Mouse (Mus musculus) embryonic facial prominence, embryonic 12.5 days (tissue): ENCODE data around the gene Zfp82. TPM values are rescaled to one million over a fixed set of nuclear protein-coding genes. Genes with fewer than 3 reads are reported as not detected.
A peak's percentile ranks its signal among the peaks of the same experiment; 100 is the strongest.

Experiments used
- ATAC-seq: fragments of 200-750 bp; cut with Nextera tagmentation; 2 replicates; pipeline ENCODE4 v1.8.0; 2017; ENCODE audit not compliant: insufficient number of reproducible peaks, insufficient read depth, low FRiP score, low TSS enrichment
- H3K27ac ChIP-seq: fragments of 300-500 bp; sonication (generic); 2 replicates; pipeline ENCODE4 v1.5.1; 2016; ENCODE audit warnings: mild to moderate bottlenecking
- H3K27me3 ChIP-seq: fragments of 300-500 bp; sonication (generic); 2 replicates; pipeline ENCODE4 v1.6.1; 2016; ENCODE audit warnings: mild to moderate bottlenecking, moderate library complexity
- H3K36me3 ChIP-seq: fragments of 300-500 bp; sonication (generic); 2 replicates; pipeline ENCODE4 v1.6.1; 2016; ENCODE audit warnings: mild to moderate bottlenecking
- H3K4me1 ChIP-seq: fragments of 300-500 bp; sonication (generic); 2 replicates; pipeline ENCODE4 v1.6.1; 2016
- H3K4me2 ChIP-seq: fragments of 300-500 bp; sonication (generic); replicated peaks from 2 replicates; pipeline ENCODE4 v1.6.1; 2016; ENCODE audit warnings: mild to moderate bottlenecking, moderate library complexity
- H3K4me3 ChIP-seq: fragments of 300-500 bp; sonication (generic); 2 replicates; pipeline ENCODE4 v1.5.1; 2016; ENCODE audit warnings: mild to moderate bottlenecking
- H3K9ac ChIP-seq: fragments of 300-500 bp; sonication (generic); 2 replicates; pipeline ENCODE4 v1.6.1; 2016; ENCODE audit warnings: mild to moderate bottlenecking, moderate library complexity
- H3K9me3 ChIP-seq: fragments of 300-500 bp; sonication (generic); 2 replicates; pipeline ENCODE4 v1.6.1; 2016; ENCODE audit warnings: mild to moderate bottlenecking, moderate library complexity
- WGBS: fragments of 180-500 bp; shearing (Covaris S2); methylation state at CpG from one replicate; pipeline ENCODE4 v1.1.7; 2016; 5-methylcytosine and 5-hydroxymethylcytosine counted together
- polyA plus RNA-seq: library from polyadenylated mRNA; unstranded; fragments of >200 nt; fragmentation: Nextera tagmentation; extraction: Ambion mirVana; gene quantifications from 2 replicates; pipeline ENCODE4 v1.2.1, GENCODE M21; 2016

The Zfp82 gene
- polyA plus RNA-seq, 1 experiment from 2014 or later: 7.7 TPM

- no peaks in the 10 kb centered on the region for H3K4me1 ChIP-seq
- no peak overlapping the region for H3K4me2 ChIP-seq
- H3K27ac ChIP-seq: no peak overlapping the region
- H3K27me3 ChIP-seq: no peaks in the 10 kb centered on the region
- 93% methylated on average over 12 of the region's 12 CpGs for WGBS
- H3K9me3 ChIP-seq: no peaks in the 10 kb centered on the region
- peaks cover 18% of the 10 kb centered on the region for H3K36me3 ChIP-seq
- H3K4me3 ChIP-seq: no peak overlapping the region
- no peak for ATAC-seq
- no peak overlapping the region for H3K9ac ChIP-seq
Observed at GRCm38 (mm10) chr7:30034331-30034730, 38.4 kb downstream of the Zfp82 start.

GRCm38 (mm10) chr7:30031379-30031778 is 41.3 kb downstream of the Zfp82 start:
- no peak for ATAC-seq
- WGBS: 87% methylated on average over 3 of the region's 3 CpGs
- Histone ChIP-seq H3K27ac (no peak overlapping the region), H3K9ac (no peak overlapping the region), H3K4me3 (no peak overlapping the region), H3K9me3 (no peaks in the 10 kb centered on the region), H3K36me3 (peaks cover 11% of the 10 kb centered on the region), H3K4me1 (0 out of 2 replicates have a peak, but pooled peaks cover 4% of the 10 kb centered on the region), H3K27me3 (no peaks in the 10 kb centered on the region), H3K4me2 (no peak overlapping the region)

- Histone ChIP-seq H3K27ac (0 out of 2 replicates have a peak overlapping the region, but pooled peaks have one; percentile 13), H3K4me3 (no peak overlapping the region), H3K4me2 (no peak overlapping the region), H3K9me3 (no peaks in the 10 kb centered on the region), H3K4me1 (0 out of 2 replicates have a peak, but pooled peaks cover 6% of the 10 kb centered on the region), H3K27me3 (no peaks in the 10 kb centered on the region), H3K36me3 (peaks cover 17% of the 10 kb centered on the region), H3K9ac (no peak overlapping the region)
- WGBS: 22% methylated on average over 6 of the region's 6 CpGs
- no peak for ATAC-seq
Observed at GRCm38 (mm10) chr7:30030677-30031076, 42.0 kb downstream of the Zfp82 start.

- WGBS: 94% methylated on average over 3 of the region's 3 CpGs
- Histone ChIP-seq H3K4me3 (no peak overlapping the region), H3K27ac (no peak overlapping the region), H3K9ac (no peak overlapping the region), H3K27me3 (no peaks in the 10 kb centered on the region), H3K4me2 (no peak overlapping the region), H3K9me3 (no peaks in the 10 kb centered on the region), H3K36me3 (peaks cover 34% of the 10 kb centered on the region), H3K4me1 (0 out of 2 replicates have a peak, but pooled peaks cover 6% of the 10 kb centered on the region)
- ATAC-seq: no peak
Observed at GRCm38 (mm10) chr7:30028572-30028971, 44.1 kb downstream of the Zfp82 start.

GRCm38 (mm10) chr7:30027331-30027730 is 45.4 kb downstream of the Zfp82 start:
- Histone ChIP-seq H3K4me2 (no peak overlapping the region), H3K27me3 (no peaks in the 10 kb centered on the region), H3K9ac (no peak overlapping the region), H3K27ac (no peak overlapping the region), H3K4me3 (no peak overlapping the region), H3K36me3 (peaks cover 47% of the 10 kb centered on the region), H3K9me3 (no peaks in the 10 kb centered on the region), H3K4me1 (0 out of 2 replicates have a peak, but pooled peaks cover 6% of the 10 kb centered on the region)
- 48% methylated on average over 4 of the region's 4 CpGs for WGBS
- ATAC-seq: no peak

- peaks cover 60% of the 10 kb centered on the region for H3K36me3 ChIP-seq
Observed at GRCm38 (mm10) chr7:30025358-30025757, 47.3 kb downstream of the Zfp82 start.

GRCm38 (mm10) chr7:30023800-30024199 is 48.9 kb downstream of the Zfp82 start:
- 0 out of 2 replicates have a peak, but pooled peaks cover 6% of the 10 kb centered on the region for H3K4me1 ChIP-seq
- no peak overlapping the region for H3K4me2 ChIP-seq
- no peak for ATAC-seq
- H3K27ac ChIP-seq: no peak overlapping the region
- 92% methylated on average over 8 of the region's 8 CpGs for WGBS
- no peak overlapping the region for H3K4me3 ChIP-seq
- peaks cover 72% of the 10 kb centered on the region for H3K36me3 ChIP-seq
- H3K9me3 ChIP-seq: no peaks in the 10 kb centered on the region
- no peak overlapping the region for H3K9ac ChIP-seq
- no peaks in the 10 kb centered on the region for H3K27me3 ChIP-seq

More at GRCm38 (mm10) chr7:30025358-30025757, 47.3 kb downstream of the Zfp82 start:
- H3K9ac ChIP-seq: no peak overlapping the region
- WGBS: 82% methylated on average over 5 of the region's 5 CpGs
- 0 out of 2 replicates have a peak, but pooled peaks cover 6% of the 10 kb centered on the region for H3K4me1 ChIP-seq
- no peaks in the 10 kb centered on the region for H3K9me3 ChIP-seq
- H3K4me3 ChIP-seq: no peak overlapping the region
- H3K27me3 ChIP-seq: no peaks in the 10 kb centered on the region
- H3K4me2 ChIP-seq: no peak overlapping the region
- ATAC-seq: no peak
- H3K27ac ChIP-seq: no peak overlapping the region

- Histone ChIP-seq H3K4me1 (0 out of 2 replicates have a peak, but pooled peaks cover 6% of the 10 kb centered on the region), H3K4me3 (no peak overlapping the region), H3K27me3 (no peaks in the 10 kb centered on the region), H3K27ac (no peak overlapping the region), H3K4me2 (no peak overlapping the region), H3K9ac (no peak overlapping the region), H3K9me3 (no peaks in the 10 kb centered on the region), H3K36me3 (peaks cover 77% of the 10 kb centered on the region)
- WGBS: 94% methylated on average over 9 of the region's 9 CpGs
- ATAC-seq: no peak
Observed at GRCm38 (mm10) chr7:30023324-30023723, 49.4 kb downstream of the Zfp82 start.

- no peaks in the 10 kb centered on the region for H3K9me3 ChIP-seq
- H3K4me3 ChIP-seq: no peak overlapping the region
- H3K36me3 ChIP-seq: peaks cover 88% of the 10 kb centered on the region
- no peak overlapping the region for H3K9ac ChIP-seq
- H3K27ac ChIP-seq: no peak overlapping the region
- no peaks in the 10 kb centered on the region for H3K27me3 ChIP-seq
- no peak overlapping the region for H3K4me2 ChIP-seq
- H3K4me1 ChIP-seq: no peaks in the 10 kb centered on the region
- 92% methylated on average over 2 of the region's 2 CpGs for WGBS
- ATAC-seq: no peak
Observed at GRCm38 (mm10) chr7:30019543-30019942, 53.2 kb downstream of the Zfp82 start.

- H3K36me3 ChIP-seq: peaks cover 82% of the 10 kb centered on the region
- H3K27me3 ChIP-seq: no peaks in the 10 kb centered on the region
- no peak overlapping the region for H3K27ac ChIP-seq
- no peak for ATAC-seq
- no peak overlapping the region for H3K4me3 ChIP-seq
- no peaks in the 10 kb centered on the region for H3K4me1 ChIP-seq
- no peak overlapping the region for H3K4me2 ChIP-seq
- no peak overlapping the region for H3K9ac ChIP-seq
- H3K9me3 ChIP-seq: no peaks in the 10 kb centered on the region
- WGBS: 93% methylated on average over 6 of the region's 6 CpGs
Observed at GRCm38 (mm10) chr7:30017226-30017625, 55.5 kb downstream of the Zfp82 start.

GRCm38 (mm10) chr7:30012956-30013363 is 59.7 kb downstream of the Zfp82 start:
- peaks cover 49% of the 10 kb centered on the region for H3K36me3 ChIP-seq
- ATAC-seq: no peak
- no peak overlapping the region for H3K4me3 ChIP-seq
- no peak overlapping the region for H3K27ac ChIP-seq
- H3K27me3 ChIP-seq: no peaks in the 10 kb centered on the region
- 84% methylated on average over 4 of the region's 4 CpGs for WGBS
- H3K4me1 ChIP-seq: peaks cover 26% of the 10 kb centered on the region
- no peaks in the 10 kb centered on the region for H3K9me3 ChIP-seq
- H3K9ac ChIP-seq: no peak overlapping the region
- no peak overlapping the region for H3K4me2 ChIP-seq

- Histone ChIP-seq H3K36me3 (peaks cover 36% of the 10 kb centered on the region), H3K9me3 (no peaks in the 10 kb centered on the region), H3K4me1 (peaks cover 35% of the 10 kb centered on the region), H3K4me2 (no peak overlapping the region), H3K27me3 (no peaks in the 10 kb centered on the region), H3K9ac (no peak overlapping the region), H3K4me3 (no peak overlapping the region), H3K27ac (peak overlapping the region; percentile 59)
- ATAC-seq: no peak
- 74% methylated on average over 10 of the region's 10 CpGs for WGBS
Observed at GRCm38 (mm10) chr7:30010551-30011195, 62.0 kb downstream of the Zfp82 start.
